Mouse (Mus musculus) spleen, adult 2 months (tissue): ENCODE data around the gene Scube2.

Experiments used
- CTCF ChIP-seq: fragments of 200-500 bp; IDR thresholded peaks from 2 replicates; pipeline ENCODE4 v1.5.1; 2011; ENCODE audit warnings: mild to moderate bottlenecking, inconsistent platforms; ENCODE audit not compliant: insufficient read depth, insufficient read length, insufficient replicate concordance; ENCODE audit errors: extremely low read depth
- POLR2A ChIP-seq: fragments of 200-500 bp; IDR thresholded peaks from 2 replicates; pipeline ENCODE4 v1.6.1; 2011; ENCODE audit warnings: low read depth, low read length, inconsistent platforms

GRCm38 (mm10) chr7:109826911-109827310 lies 38.6 kb downstream of the Scube2 start:
- TF ChIP-seq POLR2A (no peak), CTCF (no peak)
